Mouse (Mus musculus) stomach, postnatal 0 days (tissue): ENCODE results near the gene Ddx20.

ENCODE experiments used
- CTCF ChIP-seq: IDR thresholded peaks from 2 replicates; pipeline ENCODE4 v1.5.1; 2016; ENCODE audit warnings: antibody characterized with exemption, low read depth, mild to moderate bottlenecking, moderate library complexity
- EP300 ChIP-seq: optimal IDR thresholded peaks from 2 replicates; pipeline ENCODE3; 2016; ENCODE audit warnings: antibody characterized with exemption

DNA sequence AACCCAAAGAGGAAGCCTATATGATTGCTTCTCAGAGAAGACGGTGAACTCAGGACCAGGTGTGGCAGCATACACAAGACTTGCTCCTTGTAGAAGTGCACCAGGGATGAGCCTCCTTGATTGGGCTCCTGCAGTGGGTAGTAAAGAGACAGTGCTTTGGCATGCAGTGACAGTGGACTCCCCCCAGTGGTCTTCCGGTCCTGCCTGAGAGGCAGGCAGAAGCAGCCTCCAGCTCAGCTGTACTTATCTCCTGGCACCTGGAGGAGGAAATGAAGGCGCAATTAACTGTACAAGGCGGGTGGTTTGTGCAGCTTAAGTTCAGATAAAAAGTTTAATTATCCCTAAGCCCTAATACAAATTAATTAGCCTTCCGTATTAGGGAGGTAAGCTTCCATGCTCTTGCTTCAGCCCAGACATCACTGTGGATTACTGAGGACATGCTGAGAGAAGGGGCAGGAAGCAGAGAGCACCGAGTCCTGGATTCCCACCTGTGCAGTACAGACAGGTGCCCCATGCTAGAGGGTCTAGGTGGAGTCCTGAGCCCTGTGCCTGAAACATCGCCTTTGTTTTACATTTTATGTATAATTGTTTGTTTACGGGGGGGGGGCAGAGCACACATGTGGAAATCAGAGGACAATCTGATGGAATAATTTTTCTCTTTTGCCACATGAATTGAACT lies 38.3 kb downstream of the Ddx20 start:
- TF ChIP-seq CTCF (no peak), EP300 (no peak)
